Mouse (Mus musculus): ENCODE data around the gene Col6a6. TPM values are rescaled to one million over a fixed set of nuclear protein-coding genes. Genes with fewer than 3 reads are reported as not detected.
"Not testable (repeated sequence)": the region's sequence is repeated elsewhere in the genome, so short reads cannot be mapped to it uniquely, and the experiment has no call there.

The Col6a6 gene
- 0.12 and 0.14 TPM in 2 replicates for polyA plus RNA-seq (2015; fragmentation: Nextera tagmentation; extraction: Ambion mirVana)

DNA sequence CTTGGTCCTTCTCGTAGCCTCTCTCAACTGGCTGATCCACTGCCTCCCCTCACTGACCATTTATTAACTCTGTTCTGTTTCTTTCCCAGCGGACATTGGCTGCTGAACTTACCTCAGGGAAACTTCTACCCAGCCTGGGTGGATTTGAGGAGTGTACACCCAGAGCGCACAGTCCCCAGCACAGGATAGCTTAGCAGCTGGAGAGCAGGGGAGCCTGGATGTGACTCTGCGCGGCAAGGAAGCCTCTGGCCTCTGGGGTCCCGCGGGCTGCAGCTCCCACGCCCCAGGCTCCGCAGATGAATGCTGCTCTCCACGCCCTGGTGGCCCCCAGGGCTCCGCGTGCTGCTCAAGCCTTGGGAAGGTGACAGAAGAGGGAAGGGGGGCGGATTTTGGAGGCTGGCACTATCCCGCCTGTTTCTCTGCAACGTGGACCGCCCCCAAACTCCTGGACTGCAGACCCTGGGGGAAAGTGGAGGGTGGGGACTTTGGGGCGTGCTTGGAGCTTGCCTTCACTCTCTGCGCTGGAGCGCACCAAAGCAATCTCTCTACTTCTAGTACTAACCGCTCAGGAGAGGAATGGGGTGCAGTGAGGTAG, at the start of gene Col6a6:
Gene Col6a6 (minus strand): TSS at position 370 of the 595 bp plus-strand sequence.
- Histone ChIP-seq H3K4me3 (no peak within 1 kb of the TSS), H3K36me3 (no peaks in the 10 kb centered on the region), H3K4me2 (peak within 1 kb of the TSS; percentile 16; the same call in 1 of the 2 replicates), H3K9me3 (no peaks in the 10 kb centered on the region), H3K9ac (no peak within 1 kb of the TSS), H3K27ac (no peak within 1 kb of the TSS), H3K4me1 (replicated peaks) (peaks cover 6% of the 10 kb centered on the region), H3K27me3 (peaks cover 11% of the 10 kb centered on the region)
- ATAC-seq (ENCODE audit: low FRiP score): no peak
- WGBS: 20% methylated on average over 20 of the region's 20 CpGs

DNA sequence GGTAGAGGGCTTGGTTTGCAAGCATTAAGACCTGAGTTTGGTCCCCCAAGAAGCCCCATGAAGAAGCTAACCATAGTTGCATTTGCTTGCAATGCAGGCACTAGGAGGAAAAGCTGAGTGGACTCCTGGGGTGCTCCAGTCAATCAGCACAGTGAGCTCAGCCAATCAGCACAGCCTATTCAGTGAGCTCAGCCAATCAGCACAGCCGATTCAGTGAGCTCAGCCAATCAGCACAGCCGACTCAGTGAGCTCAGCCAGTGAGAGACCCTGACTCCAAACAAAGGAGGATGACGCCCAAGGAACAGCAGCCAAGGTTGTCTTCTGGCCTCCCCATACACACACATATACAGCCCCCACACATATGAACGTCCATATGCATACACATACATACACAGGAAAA, 48.2 kb upstream of the Col6a6 start:
- Histone ChIP-seq H3K9ac (no peak overlapping the region), H3K9me3 (no peaks in the 10 kb centered on the region), H3K36me3 (no peaks in the 10 kb centered on the region), H3K4me1 (replicated peaks) (no peaks in the 10 kb centered on the region), H3K4me2 (no peak overlapping the region), H3K27me3 (no peaks in the 10 kb centered on the region), H3K4me3 (no peak overlapping the region), H3K27ac (no peak overlapping the region)
- no peak for ATAC-seq (ENCODE audit: low FRiP score)
- 82% methylated on average over 4 of the region's 4 CpGs for WGBS

DNA sequence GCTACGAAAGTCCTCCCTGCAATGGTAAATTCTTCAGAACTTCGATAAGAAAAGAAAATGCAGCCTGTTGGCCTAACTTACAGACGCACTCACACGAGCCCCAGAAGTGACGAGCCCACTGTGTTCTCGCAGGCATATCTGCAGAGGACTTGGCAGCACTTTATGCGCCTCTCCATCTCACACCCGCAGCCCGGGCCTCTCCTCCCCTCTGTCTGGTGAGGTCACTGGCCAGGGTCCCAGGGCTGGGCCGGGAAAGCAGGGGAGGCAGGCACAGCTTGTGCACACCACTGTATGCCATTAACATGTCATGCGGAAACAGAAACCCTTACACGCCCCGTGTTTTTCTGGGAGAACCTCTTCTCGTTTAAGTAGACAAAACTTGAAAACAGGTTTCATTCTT, 43.7 kb upstream of the Col6a6 start:
- no peak overlapping the region for H3K9ac ChIP-seq
- H3K4me2 ChIP-seq: no peak overlapping the region
- H3K27me3 ChIP-seq: no peaks in the 10 kb centered on the region
- no peaks in the 10 kb centered on the region for H3K9me3 ChIP-seq
- 76% methylated on average over 14 of the region's 14 CpGs for WGBS
- H3K4me3 ChIP-seq: no peak overlapping the region
- no peak for ATAC-seq (ENCODE audit: low FRiP score)
- no peaks in the 10 kb centered on the region for H3K36me3 ChIP-seq
- H3K4me1 ChIP-seq (replicated peaks): no peaks in the 10 kb centered on the region
- H3K27ac ChIP-seq: no peak overlapping the region

DNA sequence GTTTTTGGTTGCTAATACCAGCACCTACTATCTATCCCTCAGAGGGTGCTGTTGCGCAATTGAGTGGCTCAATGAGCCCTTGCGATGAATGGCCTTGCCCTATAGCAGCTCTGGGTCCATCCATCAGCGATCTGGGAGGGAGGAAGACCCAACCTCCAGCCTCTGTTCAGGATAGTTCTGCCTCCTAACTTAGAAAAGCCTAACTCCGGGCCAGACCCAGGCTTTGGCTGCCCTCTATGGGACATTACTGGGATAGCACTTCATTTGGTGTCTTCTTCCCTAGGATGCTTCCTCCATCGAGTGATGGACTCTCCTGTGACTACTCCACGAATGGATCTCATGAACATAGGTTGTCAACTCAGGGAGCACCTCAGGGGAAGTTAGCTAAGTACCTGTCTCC, 29.8 kb upstream of the Col6a6 start:
- Histone ChIP-seq H3K4me3 (no peak overlapping the region), H3K9me3 (no peaks in the 10 kb centered on the region), H3K27ac (no peak overlapping the region), H3K36me3 (no peaks in the 10 kb centered on the region), H3K9ac (no peak overlapping the region), H3K4me1 (replicated peaks) (no peaks in the 10 kb centered on the region), H3K4me2 (no peak overlapping the region), H3K27me3 (peaks cover 3% of the 10 kb centered on the region; the same call in 1 of the 2 replicates)
- no peak for ATAC-seq (ENCODE audit: low FRiP score)
- WGBS: 13% methylated on average over 6 of the region's 6 CpGs

DNA sequence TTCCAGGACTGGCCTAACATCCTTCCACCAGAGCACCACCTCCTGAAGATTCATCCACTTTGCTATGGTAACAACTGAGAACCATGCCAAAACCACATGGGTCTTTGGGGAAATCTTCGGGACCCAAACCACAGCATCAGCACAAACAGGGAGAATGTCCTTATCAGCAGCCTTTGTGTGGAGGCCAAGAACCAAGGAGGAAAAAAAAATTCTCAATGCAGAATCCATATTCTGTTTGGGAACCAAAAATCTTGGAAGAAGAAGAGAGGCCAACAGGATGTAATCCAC, 24.8 kb upstream of the Col6a6 start:
- 83% methylated on average over 1 of the region's 1 CpGs for WGBS
- Histone ChIP-seq H3K27ac (no peak overlapping the region), H3K9ac (no peak overlapping the region), H3K4me3 (no peak overlapping the region), H3K27me3 (no peaks in the 10 kb centered on the region), H3K4me2 (no peak overlapping the region), H3K4me1 (replicated peaks) (peaks cover 6% of the 10 kb centered on the region; the same call in 1 of the 2 replicates), H3K36me3 (no peaks in the 10 kb centered on the region), H3K9me3 (no peaks in the 10 kb centered on the region)
- ATAC-seq (ENCODE audit: low FRiP score): no peak

DNA sequence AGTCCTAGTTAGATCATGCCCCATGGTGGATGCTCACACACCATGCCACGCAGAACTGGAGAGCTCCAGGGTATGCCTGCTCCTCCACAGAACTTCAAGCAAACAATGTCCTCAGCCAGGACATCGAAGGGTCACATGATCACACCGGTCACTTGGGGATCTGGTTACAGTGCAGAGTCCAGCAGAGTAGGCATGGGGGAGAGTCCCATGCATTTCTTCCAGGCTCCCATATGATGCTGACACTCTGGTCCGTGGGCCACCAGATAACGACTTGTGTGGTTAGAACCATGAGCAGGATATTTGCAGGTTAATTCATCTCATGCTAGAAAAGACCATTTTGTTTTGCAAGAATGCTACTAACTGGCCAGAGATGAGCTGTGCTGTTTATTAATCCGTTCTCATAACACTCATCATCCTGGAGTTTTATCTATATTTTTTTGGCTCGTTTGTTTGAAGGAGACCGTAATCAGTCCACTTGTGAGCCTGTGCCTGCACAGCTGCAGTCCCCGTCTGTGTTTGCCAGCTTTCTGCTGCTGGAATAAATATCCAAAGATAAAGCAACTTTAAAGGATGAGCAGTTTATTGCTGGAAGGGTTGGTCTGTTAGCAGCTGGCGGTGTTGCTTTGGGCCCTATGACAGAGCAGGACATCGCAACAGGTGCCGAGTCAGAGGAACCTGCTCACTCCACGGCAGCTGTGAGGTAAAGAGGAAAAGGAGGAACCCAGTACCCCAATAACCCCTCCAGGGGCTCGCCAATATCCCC, 24.2 kb upstream of the Col6a6 start:
- no peak overlapping the region for H3K4me2 ChIP-seq
- H3K36me3 ChIP-seq: no peaks in the 10 kb centered on the region
- no peaks in the 10 kb centered on the region for H3K9me3 ChIP-seq
- 90% methylated on average over 14 of the region's 14 CpGs for WGBS
- H3K27me3 ChIP-seq: no peaks in the 10 kb centered on the region
- ATAC-seq (ENCODE audit: low FRiP score): no peak
- H3K4me3 ChIP-seq: no peak overlapping the region
- no peak overlapping the region for H3K9ac ChIP-seq
- H3K27ac ChIP-seq: no peak overlapping the region
- peaks cover 6% of the 10 kb centered on the region; the same call in 1 of the 2 replicates for H3K4me1 ChIP-seq (replicated peaks)

DNA sequence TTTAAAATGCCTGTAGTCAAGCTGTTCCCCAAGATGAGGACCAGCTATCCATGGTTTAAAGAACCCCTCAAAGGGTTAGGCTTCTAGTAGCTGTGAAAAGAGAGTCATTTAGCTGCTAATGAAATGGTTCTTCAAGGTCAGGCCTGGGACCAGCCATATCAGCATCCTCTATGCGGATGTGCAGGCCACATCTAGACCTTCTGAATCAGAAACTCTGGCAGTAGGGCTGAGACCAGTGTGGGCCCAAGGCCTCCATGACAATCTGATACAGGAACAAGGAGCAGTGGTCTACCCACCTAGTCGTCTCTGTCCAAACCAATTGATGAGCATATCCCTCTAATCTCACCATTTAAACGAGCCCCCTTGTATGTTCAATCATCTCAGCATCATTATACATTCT, 23.1 kb upstream of the Col6a6 start:
- Histone ChIP-seq H3K9ac (no peak overlapping the region), H3K4me1 (replicated peaks) (peaks cover 6% of the 10 kb centered on the region; the same call in 1 of the 2 replicates), H3K27me3 (no peaks in the 10 kb centered on the region), H3K4me3 (no peak overlapping the region), H3K36me3 (no peaks in the 10 kb centered on the region), H3K27ac (no peak overlapping the region), H3K4me2 (no peak overlapping the region), H3K9me3 (no peaks in the 10 kb centered on the region)
- no peak for ATAC-seq (ENCODE audit: low FRiP score)
- WGBS: 90% methylated on average over 3 of the region's 3 CpGs

DNA sequence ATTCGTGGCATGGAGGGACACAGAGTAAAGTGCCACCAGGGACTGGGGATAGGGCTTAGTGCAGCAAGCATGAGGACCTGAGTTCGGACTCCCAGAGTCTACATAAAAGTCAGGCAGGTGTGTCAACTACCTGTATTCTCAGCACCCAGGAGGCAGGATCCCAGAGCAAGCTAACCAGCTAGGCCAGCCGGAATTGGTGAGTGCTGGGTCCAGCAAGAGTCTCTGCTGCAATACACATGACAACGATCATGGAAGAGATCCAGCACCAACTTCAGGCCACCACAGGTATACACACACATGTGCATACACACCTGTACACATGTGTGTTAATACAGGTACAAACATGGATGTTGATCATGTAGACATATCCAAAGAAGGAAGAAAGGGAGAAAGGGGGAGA, 20.4 kb upstream of the Col6a6 start:
- Histone ChIP-seq H3K27me3 (no peaks in the 10 kb centered on the region), H3K4me2 (no peak overlapping the region), H3K27ac (no peak overlapping the region), H3K4me1 (replicated peaks) (peaks cover 6% of the 10 kb centered on the region; the same call in 1 of the 2 replicates), H3K9me3 (no peaks in the 10 kb centered on the region), H3K36me3 (no peaks in the 10 kb centered on the region), H3K4me3 (no peak overlapping the region), H3K9ac (no peak overlapping the region)
- WGBS: 82% methylated on average over 4 of the region's 4 CpGs
- no peak for ATAC-seq (ENCODE audit: low FRiP score)

DNA sequence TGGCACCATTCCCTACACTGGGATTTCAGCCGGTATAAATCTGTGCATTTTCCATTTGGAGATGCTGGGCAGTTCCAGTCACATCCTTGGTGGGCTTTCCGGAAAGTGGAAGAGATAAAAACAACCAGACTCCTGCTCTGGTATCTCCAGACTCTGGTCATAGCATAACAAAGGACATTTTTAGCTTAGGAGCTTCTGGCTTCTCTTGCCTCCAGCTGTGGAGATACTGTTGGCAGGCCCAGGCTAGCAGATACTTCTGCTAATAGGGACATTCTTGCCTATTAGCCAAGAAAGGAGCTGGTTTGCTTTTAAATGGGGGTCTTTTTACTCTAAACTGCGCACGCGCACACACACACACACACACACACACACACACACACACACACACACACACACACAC, 19.3 kb upstream of the Col6a6 start:
- Histone ChIP-seq H3K9ac (no peak overlapping the region), H3K27ac (no peak overlapping the region), H3K4me1 (replicated peaks) (peaks cover 6% of the 10 kb centered on the region; the same call in 1 of the 2 replicates), H3K4me3 (no peak overlapping the region), H3K4me2 (no peak overlapping the region), H3K9me3 (no peaks in the 10 kb centered on the region), H3K27me3 (no peaks in the 10 kb centered on the region), H3K36me3 (no peaks in the 10 kb centered on the region)
- no peak for ATAC-seq (ENCODE audit: low FRiP score)
- WGBS: 97% methylated on average over 5 of the region's 5 CpGs

DNA sequence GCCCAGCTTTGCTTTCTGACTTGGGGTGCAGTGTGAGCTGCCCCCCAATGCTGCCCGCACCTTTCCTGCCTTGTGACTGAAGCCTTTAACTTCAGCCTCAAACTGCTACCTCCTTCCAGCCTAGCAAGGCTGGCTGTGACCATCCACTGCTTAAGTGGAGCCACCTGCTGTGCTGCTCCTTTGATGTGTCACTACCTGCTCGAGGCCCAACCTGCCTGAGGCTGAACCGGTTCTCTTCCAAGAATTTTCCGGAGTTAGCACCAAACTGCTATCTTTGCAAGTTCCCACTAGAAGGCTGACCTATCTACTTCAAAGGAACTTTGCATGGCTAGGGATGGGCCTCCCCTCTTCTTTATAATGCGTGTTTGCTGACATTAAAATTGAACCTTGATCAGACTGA, 13.4 kb upstream of the Col6a6 start:
- H3K36me3 ChIP-seq; H3K4me2 ChIP-seq; ATAC-seq (ENCODE audit: low FRiP score); H3K9ac ChIP-seq; H3K9me3 ChIP-seq; H3K27me3 ChIP-seq; H3K4me3 ChIP-seq; H3K27ac ChIP-seq; H3K4me1 ChIP-seq (replicated peaks): not testable (repeated sequence)
- 64% methylated on average over 5 of the region's 5 CpGs for WGBS

DNA sequence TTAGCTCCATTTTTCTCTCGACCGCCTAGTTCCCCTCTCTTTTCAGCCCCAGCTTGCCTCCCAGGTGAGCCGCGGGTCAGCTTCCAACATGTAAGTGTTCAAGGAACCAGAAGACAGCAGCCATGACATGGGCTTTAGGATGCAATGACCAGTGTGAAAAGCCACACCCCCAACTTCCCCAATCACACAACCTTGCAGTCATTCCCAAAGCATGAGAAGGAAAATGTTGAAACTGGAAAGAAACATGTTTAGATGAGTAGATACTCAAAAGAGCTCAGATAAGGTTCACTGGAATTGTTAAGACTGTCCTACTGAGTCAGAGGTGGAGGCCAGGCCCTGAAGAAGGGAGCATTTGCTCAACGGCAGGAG, 11.2 kb upstream of the Col6a6 start:
- Histone ChIP-seq H3K36me3 (no peaks in the 10 kb centered on the region), H3K27me3 (no peaks in the 10 kb centered on the region), H3K9me3 (no peaks in the 10 kb centered on the region), H3K4me2 (no peak overlapping the region), H3K4me1 (replicated peaks) (no peaks in the 10 kb centered on the region), H3K27ac (no peak overlapping the region), H3K9ac (no peak overlapping the region), H3K4me3 (no peak overlapping the region)
- WGBS: 84% methylated on average over 5 of the region's 5 CpGs
- ATAC-seq (ENCODE audit: low FRiP score): no peak

DNA sequence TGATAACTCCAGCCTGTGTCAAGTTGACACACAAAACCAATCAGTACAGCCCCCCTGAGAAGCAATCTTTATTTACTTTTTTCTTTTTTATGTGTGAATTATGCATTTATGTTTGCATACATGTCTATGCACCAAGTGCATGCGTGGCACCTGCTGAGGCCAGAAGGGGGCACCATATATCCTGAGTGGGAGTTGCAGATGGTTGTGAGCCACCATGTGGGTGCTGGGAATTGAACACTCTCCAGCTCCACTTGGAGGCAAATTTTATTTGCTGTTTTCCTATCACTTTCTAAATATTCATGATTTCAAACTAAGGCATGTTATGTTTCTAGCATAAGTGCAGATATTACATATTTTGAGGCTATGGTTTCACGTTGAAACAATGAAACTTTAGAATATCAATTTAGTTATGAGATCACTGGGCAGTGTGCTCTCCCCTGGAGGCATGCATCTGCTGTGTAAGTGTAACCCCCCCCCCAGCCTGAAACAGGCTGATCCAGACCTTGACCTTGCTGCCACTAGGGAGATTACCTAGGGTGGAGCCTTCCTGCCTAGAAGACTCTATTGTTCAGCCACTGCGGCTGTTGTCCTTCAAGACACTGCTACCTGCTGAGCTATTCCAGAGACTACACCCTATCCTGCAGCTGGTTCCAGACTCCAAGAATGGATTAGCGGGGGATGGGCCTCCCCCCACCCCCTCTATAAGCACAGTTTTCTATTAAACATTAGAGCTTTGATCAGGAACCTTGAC, 10.6 kb upstream of the Col6a6 start:
- 80% methylated on average over 4 of the region's 4 CpGs for WGBS
- Histone ChIP-seq H3K27ac (no peak overlapping the region), H3K27me3 (no peaks in the 10 kb centered on the region), H3K9me3 (no peaks in the 10 kb centered on the region), H3K4me3 (no peak overlapping the region), H3K4me2 (no peak overlapping the region), H3K9ac (no peak overlapping the region), H3K4me1 (replicated peaks) (no peaks in the 10 kb centered on the region), H3K36me3 (no peaks in the 10 kb centered on the region)
- no peak for ATAC-seq (ENCODE audit: low FRiP score)
